Mouse (Mus musculus) layer of hippocampus, adult 2 months (tissue): ENCODE data around the gene Cdkal1. TPM values are rescaled to one million over a fixed set of nuclear protein-coding genes. Genes with fewer than 3 reads are reported as not detected.

ENCODE experiments used
- DNase-seq, 2 experiments: peaks; one replicate each; pipeline ENCODE4 v3.0.0; 2022; ENCODE audit warnings: low spot score in 2 of 2
- H3K27ac ChIP-seq: fragments of 200-600 bp; 2 replicates; pipeline ENCODE4 v1.8.1; 2022
- H3K4me3 ChIP-seq: fragments of 200-600 bp; 2 replicates; pipeline ENCODE4 v1.8.1; 2022; ENCODE audit warnings: mild to moderate bottlenecking
- CTCF ChIP-seq: fragments of 200-600 bp; conservative IDR thresholded peaks from 2 replicates; pipeline ENCODE4 v1.8.1; 2022; ENCODE audit warnings: antibody characterized with exemption, mild to moderate bottlenecking, moderate library complexity
- total RNA-seq, 2 experiments: library from RNA; stranded (reverse); gene quantifications; 2 replicates each; pipeline ENCODE4 v1.2.3; 2021

Gene Cdkal1
- total RNA-seq, 2 experiments from 2014 or later: 29.9 to 31.7 TPM

GRCm38 (mm10) chr13:29804034-29804433 is 51.4 kb downstream of the Cdkal1 start:
- Histone ChIP-seq H3K4me3 (no peak overlapping the region), H3K27ac (no peak overlapping the region)
- no peak for DNase-seq
- TF ChIP-seq CTCF: no peak

GRCm38 (mm10) chr13:29802699-29803098 is 52.8 kb downstream of the Cdkal1 start:
- TF ChIP-seq CTCF: no peak
- Histone ChIP-seq H3K4me3 (no peak overlapping the region), H3K27ac (no peak overlapping the region)
- no peak for DNase-seq

GRCm38 (mm10) chr13:29800078-29800477 is 55.4 kb downstream of the Cdkal1 start:
- no peak overlapping the region for H3K4me3 ChIP-seq
- H3K27ac ChIP-seq: no peak overlapping the region
- DNase-seq: no peak
- no peak for TF ChIP-seq CTCF

GRCm38 (mm10) chr13:29792112-29792511 is 63.4 kb downstream of the Cdkal1 start:
- Histone ChIP-seq H3K4me3 (no peak overlapping the region), H3K27ac (no peak overlapping the region)
- no peak for DNase-seq
- TF ChIP-seq CTCF: no peak

GRCm38 (mm10) chr13:29791439-29791838 is 64.0 kb downstream of the Cdkal1 start:
- no peak for TF ChIP-seq CTCF
- DNase-seq: no peak
- Histone ChIP-seq H3K27ac (no peak overlapping the region), H3K4me3 (no peak overlapping the region)

- no peak for TF ChIP-seq CTCF
- Histone ChIP-seq H3K27ac (no peak overlapping the region), H3K4me3 (no peak overlapping the region)
- DNase-seq: no peak
Measured at GRCm38 (mm10) chr13:29786984-29787383, 68.5 kb downstream of the Cdkal1 start.

- DNase-seq: no peak
Measured at GRCm38 (mm10) chr13:29784894-29785293, 70.6 kb downstream of the Cdkal1 start.

GRCm38 (mm10) chr13:29781332-29781731 is 74.1 kb downstream of the Cdkal1 start:
- Histone ChIP-seq H3K4me3 (no peak overlapping the region), H3K27ac (no peak overlapping the region)
- no peak for DNase-seq
- no peak for TF ChIP-seq CTCF

More at GRCm38 (mm10) chr13:29784894-29785293, 70.6 kb downstream of the Cdkal1 start:
- Histone ChIP-seq H3K27ac (no peak overlapping the region), H3K4me3 (no peak overlapping the region)
- TF ChIP-seq CTCF: no peak

GRCm38 (mm10) chr13:29780713-29781112 is 74.8 kb downstream of the Cdkal1 start:
- no peak overlapping the region for H3K27ac ChIP-seq
- no peak for TF ChIP-seq CTCF
- H3K4me3 ChIP-seq: no peak overlapping the region
- DNase-seq: no peak

- no peak overlapping the region for H3K27ac ChIP-seq
- no peak for TF ChIP-seq CTCF
- H3K4me3 ChIP-seq: no peak overlapping the region
- no peak for DNase-seq
Measured at GRCm38 (mm10) chr13:29779519-29779918, 76.0 kb downstream of the Cdkal1 start.

GRCm38 (mm10) chr13:29779116-29779515 is 76.4 kb downstream of the Cdkal1 start:
- no peak for TF ChIP-seq CTCF
- Histone ChIP-seq H3K27ac (no peak overlapping the region), H3K4me3 (no peak overlapping the region)
- no peak for DNase-seq

GRCm38 (mm10) chr13:29778124-29778523 is 77.3 kb downstream of the Cdkal1 start:
- H3K27ac ChIP-seq: no peak overlapping the region
- no peak for TF ChIP-seq CTCF
- no peak overlapping the region for H3K4me3 ChIP-seq
- DNase-seq: no peak

GRCm38 (mm10) chr13:29777225-29777624 is 78.2 kb downstream of the Cdkal1 start:
- no peak overlapping the region for H3K27ac ChIP-seq
- TF ChIP-seq CTCF: no peak
- no peak for DNase-seq
- no peak overlapping the region for H3K4me3 ChIP-seq

GRCm38 (mm10) chr13:29775603-29776230 is 79.8 kb downstream of the Cdkal1 start:
- no peak for TF ChIP-seq CTCF
- Histone ChIP-seq H3K27ac (no peak overlapping the region), H3K4me3 (no peak overlapping the region)
- DNase-seq: no peak
